Mouse (Mus musculus): ENCODE measurements around the gene Pthlh. TPM values are rescaled to one million over a fixed set of nuclear protein-coding genes. Genes with fewer than 3 reads are reported as not detected.

Pthlh gene
- total and polyA plus RNA-seq, 3 experiments: not detected

DNA sequence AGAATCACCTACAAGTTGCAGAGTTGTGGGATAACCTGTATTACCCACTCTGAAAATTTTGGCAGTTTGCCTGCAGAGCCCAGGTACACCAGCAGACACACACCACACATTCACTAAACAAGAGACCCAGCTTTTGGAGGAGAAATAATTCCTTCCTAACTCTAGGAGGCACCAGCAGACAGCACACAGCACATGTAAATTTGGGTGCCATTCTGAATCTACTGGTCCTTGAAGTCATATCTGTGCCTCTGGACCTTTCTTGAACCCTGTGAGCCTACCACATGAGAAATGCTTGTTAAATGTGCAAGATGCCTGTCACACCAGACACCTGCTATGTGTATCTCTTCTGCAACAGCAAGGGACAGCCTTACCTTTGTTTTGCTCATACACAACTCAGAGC lies 19.7 kb downstream of the Pthlh start:
- Histone ChIP-seq H3K9me3 (replicated peaks; ENCODE audit: low read length) (no peaks in the 10 kb centered on the region), H3K36me3 (replicated peaks in 1 of 2; ENCODE audit: control insufficient read depth in 1 of 2, insufficient read depth in 1 of 2, low read length in 1 of 2) (peaks cover 9 to 17% of the 10 kb centered on the region in 2 experiments), H3K27ac (ENCODE audit: insufficient read depth, low read depth) (no peak overlapping the region), H3K4me2 (ENCODE audit: insufficient read depth, low read depth, poor library complexity, severe bottlenecking) (0 out of 2 replicates have a peak overlapping the region, but pooled peaks have one; percentile 22), H3K4me3 (replicated peaks in 1 of 3; ENCODE audit: low read depth in 2 of 3, low read length in 2 of 3, poor library complexity in 1 of 3) (no peak overlapping the region), H3K79me2 (replicated peaks; ENCODE audit: control insufficient read depth, extremely low read depth, insufficient read depth, poor library complexity, severe bottlenecking) (0 out of 2 replicates have a peak, but pooled peaks cover 6% of the 10 kb centered on the region), H3K4me1 (ENCODE audit: control insufficient read depth in 1 of 2, insufficient read depth in 2 of 2) (peaks cover 6 to 15% of the 10 kb centered on the region in 2 experiments), H3K27me3 (replicated peaks) (no peaks in the 10 kb centered on the region), H3K9ac (ENCODE audit: insufficient read depth, low read depth) (no peak overlapping the region)
- in situ Hi-C loops (cut with MboI; ENCODE audit: low pct_ligation_motif_present, low pct_unique_long_range_greater_than_20kb, low sequenced_read_pairs) (loop anchor here (10.0 kb wide), 1 partner anchor 229 kb away; no protein-coding TSS in a partner anchor), dilution Hi-C loops (cut with MboI; ENCODE audit: extremely low pct_ligation_motif_present, extremely low pct_unique_long_range_greater_than_20kb, low sequenced_read_pairs) (no loop called here)
- DNase-seq (ENCODE audit: extremely low read depth): peak; percentile 34
- TF ChIP-seq SMC3 (IDR thresholded peaks at IDR 0.05; ENCODE audit: low read depth, low read length) (peak; percentile 59), ZMIZ1 (IDR thresholded peaks at IDR 0.05; ENCODE audit: low read depth, low read length) (no peak), GABPA (IDR thresholded peaks at IDR 0.05; ENCODE audit: insufficient replicate concordance, low read depth, low read length) (no peak), RAD21 (IDR thresholded peaks at IDR 0.05; ENCODE audit: low read depth, low read length) (peak; percentile 77), MAZ (IDR thresholded peaks at IDR 0.05; ENCODE audit: low read depth, low read length) (no peak), NRF1 (IDR thresholded peaks at IDR 0.05; ENCODE audit: low read depth, low read length) (no peak), CTCF (conservative IDR thresholded peaks at IDR 0.05 in 1 of 2, IDR thresholded peaks at IDR 0.05 in 1 of 2; ENCODE audit: low read depth in 2 of 2, low read length in 2 of 2) (peak in 1 of 2 experiments; percentile 68; a peak in 2 of 4 replicates)

GRCm38 (mm10) chr6:147243655-147244054 lies 20.3 kb downstream of the Pthlh start:
- peak; percentile 94 for DNase-seq (ENCODE audit: extremely low read depth)
- Histone ChIP-seq H3K36me3 (replicated peaks in 1 of 2; ENCODE audit: control insufficient read depth in 1 of 2, insufficient read depth in 1 of 2, low read length in 1 of 2) (peaks cover 9 to 17% of the 10 kb centered on the region in 2 experiments), H3K79me2 (replicated peaks; ENCODE audit: control insufficient read depth, extremely low read depth, insufficient read depth, poor library complexity, severe bottlenecking) (0 out of 2 replicates have a peak, but pooled peaks cover 6% of the 10 kb centered on the region), H3K9me3 (replicated peaks; ENCODE audit: low read length) (no peaks in the 10 kb centered on the region), H3K4me3 (replicated peaks in 1 of 3; ENCODE audit: low read depth in 2 of 3, low read length in 2 of 3, poor library complexity in 1 of 3) (peak overlapping the region; percentile 58 to 76 (median 69)), H3K27me3 (replicated peaks) (no peaks in the 10 kb centered on the region), H3K27ac (ENCODE audit: insufficient read depth, low read depth) (no peak overlapping the region), H3K4me1 (ENCODE audit: control insufficient read depth in 1 of 2, insufficient read depth in 2 of 2) (peaks cover 6 to 15% of the 10 kb centered on the region in 2 experiments), H3K4me2 (ENCODE audit: insufficient read depth, low read depth, poor library complexity, severe bottlenecking) (peak overlapping the region; percentile 94), H3K9ac (ENCODE audit: insufficient read depth, low read depth) (peak overlapping the region; percentile 89)
- TF ChIP-seq TCF12 (IDR thresholded peaks at IDR 0.05; ENCODE audit: low read depth, low read length): peak; percentile 97
- TF ChIP-seq MEF2A (IDR thresholded peaks at IDR 0.05; ENCODE audit: borderline replicate concordance, low read depth, low read length): peak; percentile 31; the same call in 1 of the 2 replicates
- TF ChIP-seq HCFC1 (IDR thresholded peaks at IDR 0.05; ENCODE audit: low read depth, low read length): no peak; the same call in 1 of the 2 replicates
- TF ChIP-seq USF2 (conservative IDR thresholded peaks at IDR 0.05; ENCODE audit: low read depth, low read length): peak; percentile 93
- peak; percentile 93 for TF ChIP-seq CHD2 (IDR thresholded peaks at IDR 0.05; ENCODE audit: low read length)
- peak; percentile 76 for TF ChIP-seq ELF1 (IDR thresholded peaks at IDR 0.05; ENCODE audit: low read depth, low read length)
- TF ChIP-seq POLR2AphosphoS2 (IDR thresholded peaks at IDR 0.05; ENCODE audit: low read depth, low read length): peak; percentile 62; the same call in 1 of the 2 replicates
- no peak for TF ChIP-seq UBTF (IDR thresholded peaks at IDR 0.05; ENCODE audit: low read depth, low read length)
- peak; percentile 64 for TF ChIP-seq POLR2A (IDR thresholded peaks at IDR 0.05; ENCODE audit: low read depth, low read length)
- TF ChIP-seq USF1 (IDR thresholded peaks at IDR 0.05; ENCODE audit: low read depth, low read length): peak; percentile 93
- peak; percentile 81 for TF ChIP-seq MAX (IDR thresholded peaks at IDR 0.05; ENCODE audit: low read length)
- no peak for TF ChIP-seq SMC3 (IDR thresholded peaks at IDR 0.05; ENCODE audit: low read depth, low read length)
- peak; percentile 67; the same call in 1 of the 2 replicates for TF ChIP-seq MAFK (IDR thresholded peaks at IDR 0.05; ENCODE audit: insufficient replicate concordance, low read length)
- TF ChIP-seq NELFE (IDR thresholded peaks at IDR 0.05; ENCODE audit: low read depth, low read length): peak; percentile 61
- peak; percentile 98 for TF ChIP-seq TBP (conservative IDR thresholded peaks at IDR 0.05; ENCODE audit: low read depth, low read length)
- dilution Hi-C loops (cut with MboI; ENCODE audit: extremely low pct_ligation_motif_present, extremely low pct_unique_long_range_greater_than_20kb, low sequenced_read_pairs): no loop called here
- in situ Hi-C loops (cut with MboI; ENCODE audit: low pct_ligation_motif_present, low pct_unique_long_range_greater_than_20kb, low sequenced_read_pairs): loop anchor here (10.0 kb wide), 1 partner anchor 229 kb away; no protein-coding TSS in a partner anchor
